Mouse (Mus musculus) activated CD4-positive, CD25-positive, alpha-beta regulatory T cell, adult 4 months (primary cell): ENCODE measurements around the gene Gon7. TPM values are rescaled to one million over a fixed set of nuclear protein-coding genes. Genes with fewer than 3 reads are reported as not detected.

ENCODE experiments used
- ATAC-seq: one replicate; pipeline ENCODE4 v1.8.0; 2017
- polyA plus RNA-seq, 2 experiments: library from polyadenylated mRNA; unstranded; fragments of 100-300 nt; shearing (Covaris generic); gene quantifications; one replicate each; pipeline ENCODE4 v1.2.1; 2017

The Gon7 gene
- polyA plus RNA-seq, 2 experiments from 2014 or later, result 28.3 to 29.3 TPM

- ATAC-seq, result no peak
Observed at GRCm38 (mm10) chr12:102742056-102742455, 15.5 kb downstream of the Gon7 start.

- ATAC-seq, result no peak
Observed at GRCm38 (mm10) chr12:102740285-102740684, 17.3 kb downstream of the Gon7 start.

- ATAC-seq, result no peak
Observed at GRCm38 (mm10) chr12:102739096-102739495, 18.5 kb downstream of the Gon7 start.

DNA sequence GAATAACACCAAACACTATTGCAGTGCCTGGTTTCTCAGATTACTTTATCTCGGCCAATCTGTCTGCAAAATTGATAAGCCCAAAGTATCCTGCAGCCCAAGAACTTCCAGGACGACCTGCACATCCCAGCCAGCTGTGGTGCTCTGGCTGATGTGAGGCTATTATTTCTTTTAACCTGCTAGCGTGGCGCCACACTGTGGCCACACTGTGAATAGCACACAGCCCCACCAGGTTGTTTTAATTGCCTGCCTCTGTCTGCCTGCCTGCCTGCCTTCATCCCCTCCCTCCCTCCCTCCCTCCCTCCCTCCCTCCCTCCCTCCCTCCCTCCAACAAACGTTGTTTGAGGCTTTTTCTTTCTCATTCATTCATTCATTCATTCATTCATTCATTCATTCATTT, 24.2 kb downstream of the Gon7 start:
- ATAC-seq, result peak; percentile 52

DNA sequence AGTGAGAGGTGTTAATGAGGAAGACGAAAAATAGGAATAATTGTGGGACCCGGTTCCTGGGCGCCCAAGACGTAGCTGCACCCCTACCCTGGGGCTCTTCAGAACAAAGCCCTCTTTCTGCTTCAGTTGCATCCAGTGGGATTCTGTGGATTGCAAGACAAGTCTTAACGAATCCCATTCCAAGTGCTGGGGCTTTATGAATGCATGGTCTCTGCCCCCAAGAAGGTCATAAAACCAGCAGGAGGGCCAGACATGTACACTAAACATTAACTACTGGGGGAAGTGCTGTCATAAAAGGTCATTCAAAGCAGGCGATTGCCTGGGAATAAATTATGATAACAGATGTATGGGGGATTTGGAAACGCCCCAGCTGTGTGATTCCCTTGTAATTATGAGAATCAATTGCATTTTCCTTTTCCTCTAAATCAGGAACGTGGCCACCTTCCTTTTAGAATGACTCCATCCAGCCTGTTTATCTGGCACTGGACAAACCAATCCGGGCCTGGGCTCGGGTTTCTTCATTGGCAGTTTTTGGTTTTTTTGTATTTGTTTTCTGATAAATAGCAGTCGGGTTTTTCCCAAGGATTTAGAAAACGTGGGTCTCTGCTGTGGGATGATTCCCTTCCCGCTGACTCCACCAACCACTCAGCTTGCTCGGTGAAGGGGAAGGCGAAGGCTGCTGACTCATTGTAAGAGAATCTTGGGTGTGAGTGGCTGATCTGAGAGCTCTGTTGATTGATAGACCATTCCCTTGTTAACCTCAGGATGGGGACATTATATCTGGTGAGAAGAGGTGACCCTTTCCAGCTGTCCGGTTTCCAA, 26.6 kb downstream of the Gon7 start:
- no peak for ATAC-seq

DNA sequence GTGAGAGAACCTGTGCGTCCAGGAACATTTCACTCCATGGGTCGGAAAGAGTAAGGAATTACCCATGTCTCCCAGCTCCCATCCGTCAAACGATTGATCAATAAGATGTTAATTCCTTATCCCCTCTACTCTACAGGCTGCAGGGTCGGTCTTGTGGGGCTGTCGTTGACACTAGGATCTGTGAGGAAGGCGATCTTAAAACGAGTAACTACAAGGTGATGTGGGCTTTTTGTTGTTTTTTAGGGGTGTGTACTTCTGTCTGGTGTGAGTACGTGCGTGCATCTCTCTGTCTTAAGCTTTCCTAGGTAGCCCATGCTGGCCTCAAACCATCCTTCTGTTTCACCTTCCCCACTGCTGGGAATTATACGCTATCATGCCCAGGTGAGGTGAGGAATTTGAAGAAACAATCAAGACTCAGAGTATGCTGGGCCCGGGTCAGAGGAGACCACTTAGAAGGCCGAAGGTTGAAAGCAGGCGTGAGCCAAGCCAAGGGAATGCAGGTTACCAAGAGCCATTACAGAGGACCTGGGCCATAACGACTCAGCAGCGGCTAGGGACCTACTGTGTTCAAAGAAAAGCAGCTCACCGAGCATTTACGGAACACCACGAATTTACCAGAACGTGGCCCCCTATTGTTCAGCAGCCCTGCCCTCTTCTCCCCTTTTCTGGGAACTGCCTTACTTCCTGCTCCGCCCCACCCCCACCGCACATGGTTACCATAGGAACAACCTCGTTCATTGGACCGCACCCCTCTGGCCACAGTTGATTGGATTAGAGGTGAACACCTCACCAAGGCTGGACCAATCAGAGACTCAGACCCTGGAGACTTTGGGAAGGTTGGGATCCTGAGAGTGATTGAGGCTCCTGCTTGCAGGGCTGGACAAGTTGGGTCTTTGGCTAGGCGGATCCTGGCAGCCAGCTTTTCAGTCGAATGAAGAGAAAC, 27.5 kb downstream of the Gon7 start:
- peak; percentile 67 for ATAC-seq

DNA sequence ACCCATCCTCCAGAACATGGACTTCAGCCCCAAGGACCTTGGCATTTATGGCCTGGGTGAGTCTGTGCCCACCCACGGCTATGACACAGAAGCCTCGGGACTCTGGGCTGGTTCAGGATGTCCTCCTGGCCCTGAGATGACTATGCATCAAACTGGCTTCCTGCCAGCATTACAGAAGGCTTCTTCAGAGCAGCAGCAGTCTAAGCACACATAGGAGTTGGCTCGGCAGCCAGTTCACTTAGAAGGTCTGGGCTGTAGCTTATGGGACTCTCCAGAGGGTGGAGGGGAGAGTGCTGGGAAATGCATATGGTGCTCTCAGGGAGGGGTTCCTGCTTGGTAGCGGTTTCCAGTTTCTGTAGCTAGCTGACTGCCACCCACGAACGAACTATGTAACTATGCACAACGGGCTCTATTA, 31.8 kb downstream of the Gon7 start:
- ATAC-seq, result peak; percentile 58

DNA sequence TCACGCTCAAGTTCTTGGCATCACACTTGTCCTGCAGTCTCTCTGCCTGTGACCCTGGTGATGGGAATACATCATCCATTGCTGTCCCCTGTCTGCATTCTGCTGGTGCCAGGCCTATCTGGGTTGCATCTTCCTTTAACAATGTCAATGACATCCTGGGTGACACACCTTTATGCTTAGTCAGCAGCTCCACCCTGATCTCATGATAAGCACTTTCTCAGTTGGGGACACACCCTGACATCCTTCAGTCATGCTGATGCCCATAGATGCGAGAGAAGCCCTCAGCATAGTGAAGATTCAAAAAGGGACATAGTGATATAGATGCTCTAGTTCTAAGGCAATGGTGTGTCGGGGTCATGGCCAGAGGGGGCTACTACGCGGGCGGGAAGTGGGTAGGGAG, 32.5 kb downstream of the Gon7 start:
- peak; percentile 80 for ATAC-seq

- ATAC-seq, result no peak
Observed at GRCm38 (mm10) chr12:102723861-102724260, 33.7 kb downstream of the Gon7 start.

DNA sequence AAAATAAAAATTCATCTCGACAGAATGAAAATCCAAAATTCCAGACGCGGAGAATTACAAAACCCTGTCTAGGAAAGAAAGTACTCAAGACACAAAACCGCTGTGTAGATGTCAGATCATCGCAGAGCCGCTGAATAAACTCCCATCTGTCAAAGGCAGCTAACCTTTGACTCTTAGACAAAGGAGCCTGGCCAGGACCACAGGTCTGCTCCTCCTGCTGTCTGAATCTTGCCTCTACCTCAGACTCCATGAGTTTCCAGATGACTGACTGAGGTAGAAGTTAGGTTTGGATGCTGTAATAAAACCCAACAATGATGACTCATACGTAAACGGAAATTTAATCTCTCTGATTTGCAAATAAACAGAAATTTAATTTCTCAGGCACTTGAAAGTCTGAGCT, 34.6 kb downstream of the Gon7 start:
- ATAC-seq, result no peak

GRCm38 (mm10) chr12:102722451-102722850, 35.2 kb downstream of the Gon7 start:
- no peak for ATAC-seq

DNA sequence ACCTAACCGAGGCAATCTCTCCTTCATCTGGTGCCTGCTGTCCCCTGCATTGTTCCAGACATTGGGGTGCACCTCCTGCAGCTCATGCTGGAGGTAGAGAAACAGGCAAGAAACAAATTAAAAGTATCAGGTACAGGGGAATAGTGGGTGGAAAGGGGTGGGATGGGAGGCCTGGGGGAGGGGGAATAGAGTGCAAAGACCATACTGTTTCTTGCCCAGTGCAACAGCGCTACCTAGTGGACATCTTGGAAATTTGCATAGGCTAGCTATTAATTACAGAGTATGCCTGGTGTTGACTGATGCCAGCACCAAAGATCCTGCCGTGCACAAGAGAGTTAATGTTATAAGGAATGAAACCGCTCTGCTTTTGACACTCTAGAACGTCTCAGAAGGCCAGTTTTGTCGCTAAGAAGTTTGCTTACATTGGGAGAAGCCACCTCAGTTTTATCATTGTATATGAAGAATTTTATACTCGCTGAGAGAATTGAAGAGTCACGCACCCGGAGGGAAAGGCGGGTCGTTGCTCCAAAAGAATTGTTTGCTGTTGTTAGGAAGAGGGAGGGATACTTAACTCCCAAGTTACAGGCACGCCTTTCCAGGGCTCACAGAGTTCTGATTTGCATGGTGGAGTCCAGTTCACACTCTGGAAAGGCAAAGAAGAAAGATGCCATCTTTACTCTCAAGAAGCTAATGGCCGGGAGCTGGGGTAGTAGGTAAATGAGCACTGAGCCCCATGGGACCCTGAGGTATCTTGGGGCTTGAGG, 37.9 kb downstream of the Gon7 start:
- ATAC-seq, result peak; percentile 76

DNA sequence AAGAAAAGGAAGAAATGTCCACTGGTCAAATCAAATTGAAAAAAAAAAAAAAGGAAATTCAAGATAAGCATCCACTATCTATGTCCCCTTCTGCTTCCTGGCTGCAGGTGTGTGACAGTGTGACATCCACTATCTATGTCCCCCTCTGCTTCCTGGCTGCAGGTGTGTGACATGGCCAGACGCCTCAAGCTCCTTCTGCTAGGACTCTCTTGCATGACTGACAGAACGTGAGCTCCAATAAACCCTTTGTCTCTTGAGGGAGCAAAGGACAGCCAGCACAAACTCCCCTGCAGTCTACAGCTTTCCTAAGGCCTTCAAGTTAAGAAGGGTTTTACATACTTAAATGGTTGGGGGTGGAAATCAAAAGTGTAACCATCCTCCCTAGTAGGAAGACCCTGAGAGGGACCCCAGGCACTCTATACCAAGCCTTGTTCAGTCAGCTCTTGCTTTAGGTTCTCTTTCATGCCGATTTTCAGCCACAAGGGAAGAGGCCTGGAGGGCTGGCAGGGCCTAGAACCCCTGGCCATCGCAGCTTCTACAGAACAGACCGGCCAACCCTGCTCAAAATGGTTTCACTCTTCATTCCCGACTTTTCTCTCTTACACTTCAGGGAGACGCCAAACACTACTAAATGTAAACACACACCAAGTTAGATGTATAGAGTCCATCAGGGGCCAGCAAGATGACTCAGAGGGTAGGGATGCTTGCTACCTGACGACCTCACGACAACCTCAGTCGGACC, 42.8 kb downstream of the Gon7 start:
- ATAC-seq, result no peak

GRCm38 (mm10) chr12:102714116-102714515, 43.5 kb downstream of the Gon7 start:
- no peak for ATAC-seq

GRCm38 (mm10) chr12:102713153-102713865, 44.3 kb downstream of the Gon7 start:
- ATAC-seq, result no peak

- no peak for ATAC-seq
Observed at GRCm38 (mm10) chr12:102710851-102711375, 46.7 kb downstream of the Gon7 start.

DNA sequence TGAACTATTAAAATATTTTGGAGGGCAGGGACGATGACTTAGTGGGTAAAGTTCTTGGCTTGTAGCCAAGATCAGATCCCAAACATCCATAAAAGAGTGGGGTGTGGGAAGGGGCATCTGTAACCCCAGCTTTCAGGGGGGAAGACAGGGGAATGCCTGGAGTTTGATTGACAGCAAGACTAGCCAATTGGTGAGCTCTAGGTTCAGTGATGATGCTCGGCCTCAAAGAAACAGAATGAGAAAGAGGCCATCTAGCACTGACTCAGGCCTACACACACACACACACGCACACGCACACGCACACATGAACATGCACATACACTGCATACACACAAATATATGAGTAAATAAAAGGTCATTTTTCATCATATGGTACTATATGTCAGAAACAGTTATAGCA, 47.7 kb downstream of the Gon7 start:
- no peak for ATAC-seq

DNA sequence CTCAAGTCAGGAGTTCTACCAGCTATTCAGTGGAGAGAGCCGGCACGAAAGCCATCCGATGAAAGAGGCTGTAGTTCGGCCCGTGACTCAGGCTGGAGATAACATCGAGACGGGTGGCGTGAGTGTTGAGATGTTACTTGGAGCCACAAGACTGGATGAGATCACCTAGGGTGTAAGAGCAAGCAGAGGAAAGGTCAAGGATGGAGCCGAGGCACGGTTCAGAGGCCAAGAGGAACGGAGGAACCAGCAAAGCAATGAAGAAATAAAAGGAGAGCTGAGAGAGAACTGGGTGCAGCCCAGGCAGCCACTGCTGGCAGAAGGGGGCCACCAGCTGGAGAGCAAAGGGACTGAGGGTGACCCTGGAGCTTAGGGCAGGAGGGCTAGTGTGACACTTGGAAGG, 49.4 kb downstream of the Gon7 start:
- ATAC-seq, result no peak

DNA sequence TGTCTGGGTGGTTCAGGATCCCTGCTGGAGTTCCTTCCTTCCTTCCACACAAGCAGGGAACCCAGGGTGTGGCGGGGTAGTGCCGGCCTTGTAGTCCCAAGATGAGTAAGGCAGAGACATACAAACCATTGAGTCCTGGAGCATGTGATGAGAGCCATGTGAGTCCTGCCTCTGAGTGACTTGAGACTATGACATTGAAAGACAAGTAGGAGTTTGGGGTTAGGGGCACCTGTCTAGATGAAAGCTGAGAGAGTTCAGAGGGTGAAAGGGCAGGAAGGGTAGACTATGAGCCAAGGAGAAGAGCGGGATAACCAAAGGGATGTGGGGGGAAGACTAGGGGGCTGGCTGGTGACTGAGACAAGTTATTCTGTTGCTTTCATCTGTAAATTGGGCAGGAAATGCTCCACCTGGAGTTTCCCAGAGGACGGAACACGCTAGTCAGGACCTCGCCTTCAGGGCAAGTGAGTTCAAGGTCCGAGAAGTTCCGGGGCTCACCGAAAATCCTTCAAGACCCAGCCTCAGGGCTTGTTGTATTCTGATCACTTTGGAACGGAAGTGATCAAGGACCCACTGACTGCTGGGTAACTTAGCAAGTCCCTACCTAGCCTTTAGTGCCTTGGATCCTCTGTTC, 50.7 kb downstream of the Gon7 start:
- no peak for ATAC-seq

DNA sequence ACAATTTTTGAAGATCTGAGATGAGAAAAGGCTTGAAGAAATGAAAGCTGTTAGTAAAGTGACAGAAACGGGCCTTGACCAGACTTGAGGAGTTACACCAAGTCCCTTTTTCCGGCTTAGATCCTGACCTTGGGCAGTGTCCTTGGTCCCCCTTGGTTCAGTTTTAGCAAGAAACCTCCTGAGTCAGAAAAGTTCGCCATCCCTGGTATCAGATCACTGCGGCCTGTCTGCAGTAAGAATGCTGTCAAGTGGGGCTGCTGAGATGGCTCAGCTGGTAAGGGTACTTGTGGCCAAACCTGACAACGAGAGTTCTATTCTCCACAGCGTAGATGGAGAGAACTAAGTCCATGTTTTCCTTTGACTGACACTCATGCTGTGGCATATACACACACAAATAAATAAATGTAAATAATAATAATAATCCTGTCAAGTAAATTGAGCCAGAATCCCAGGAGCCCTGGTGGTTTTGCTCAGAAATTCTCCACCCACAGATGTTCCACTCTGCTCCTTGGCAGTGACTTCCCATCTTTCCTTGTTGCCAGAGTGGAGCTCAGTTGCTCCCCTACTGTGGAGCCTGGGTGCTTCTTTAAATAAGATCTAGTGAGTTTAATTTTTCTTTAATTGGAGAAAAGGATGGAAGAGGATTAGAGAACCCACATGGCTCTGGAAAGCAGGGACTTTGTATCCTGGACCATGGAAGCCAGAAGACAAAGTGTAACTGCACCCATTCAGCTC, 51.5 kb downstream of the Gon7 start:
- ATAC-seq, result no peak
